Mouse (Mus musculus) embryonic fibroblast, embryonic 13.5 days (primary cell): ENCODE data around the gene Ccdc116.

Source experiments
- CTCF ChIP-seq: IDR thresholded peaks from 2 replicates; pipeline ENCODE4 v1.5.1; 2011; ENCODE audit warnings: mild to moderate bottlenecking, control low read depth, low read length, moderate library complexity, borderline replicate concordance; ENCODE audit not compliant: insufficient read depth
- POLR2A ChIP-seq: IDR thresholded peaks from 2 replicates; pipeline ENCODE4 v1.6.1; 2011; ENCODE audit warnings: low read depth, mild to moderate bottlenecking, control low read depth, low read length, moderate library complexity

DNA sequence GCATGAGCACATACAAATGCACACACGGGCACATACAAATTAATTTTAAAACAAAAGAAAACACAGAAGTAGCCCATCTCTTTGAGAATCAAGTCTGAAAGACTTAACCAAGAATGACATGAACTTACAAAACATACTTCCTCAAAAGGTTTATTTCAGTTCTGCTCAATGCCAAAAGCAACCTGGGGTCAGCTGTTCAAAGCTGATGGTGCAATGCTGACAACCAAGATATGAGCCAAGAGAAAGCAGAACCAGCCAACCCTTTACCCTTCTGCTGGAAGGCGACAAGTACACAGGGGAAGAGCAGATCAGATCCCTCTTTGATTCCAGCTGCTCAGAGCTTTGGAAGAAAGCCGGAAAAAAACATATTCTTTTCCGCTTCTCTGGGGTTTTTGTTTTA lies 34.4 kb upstream of the Ccdc116 start:
- TF ChIP-seq CTCF (no peak), POLR2A (no peak)
